Mouse (Mus musculus) thymus, postnatal 4 days (tissue): ENCODE data around the gene Clmp.
"Not testable (repeated sequence)": the region's sequence is repeated elsewhere in the genome, so short reads cannot be mapped to it uniquely, and the experiment has no call there.

ENCODE experiments used
- DNase-seq: peaks from one replicate; pipeline ENCODE4 v3.0.0; 2021

Clmp gene

GRCm38 (mm10) chr9:40804576-40804975 is 118.8 kb downstream of the Clmp start:
- not testable (repeated sequence) for DNase-seq

- peak; percentile 88 for DNase-seq
These were observed 119.5 kb downstream of the Clmp start for GRCm38 (mm10) chr9:40805263-40805662.

- DNase-seq = no peak
These were observed 120.9 kb downstream of the Clmp start for GRCm38 (mm10) chr9:40806440-40807288.

- no peak for DNase-seq
These were observed 121.6 kb downstream of the Clmp start for GRCm38 (mm10) chr9:40807289-40807920.

- DNase-seq = no peak
These were observed 122.5 kb downstream of the Clmp start for GRCm38 (mm10) chr9:40808061-40808906.

GRCm38 (mm10) chr9:40808907-40809280 is 123.1 kb downstream of the Clmp start:
- DNase-seq = no peak

- peak; percentile 67 for DNase-seq
These were observed 126.1 kb downstream of the Clmp start for GRCm38 (mm10) chr9:40811860-40812259.

- DNase-seq = no peak
These were observed 128.3 kb downstream of the Clmp start for GRCm38 (mm10) chr9:40814060-40814459.

- DNase-seq = no peak
These were observed 131.7 kb downstream of the Clmp start for GRCm38 (mm10) chr9:40817325-40818028.

GRCm38 (mm10) chr9:40825601-40826000 is 139.8 kb downstream of the Clmp start:
- DNase-seq = no peak

GRCm38 (mm10) chr9:40827366-40827765 is 141.6 kb downstream of the Clmp start:
- DNase-seq = no peak

GRCm38 (mm10) chr9:40834569-40834968 is 148.8 kb downstream of the Clmp start:
- DNase-seq = peak; percentile 88
